Mouse (Mus musculus) heart, adult 11 months (tissue): ENCODE measurements around the gene Olfr1247.
"Not testable (repeated sequence)": the region's sequence is repeated elsewhere in the genome, so short reads cannot be mapped to it uniquely, and the experiment has no call there.

ENCODE experiments used
- DNase-seq: peaks from one replicate; pipeline ENCODE4 v3.0.0; 2022

Gene Olfr1247

DNA sequence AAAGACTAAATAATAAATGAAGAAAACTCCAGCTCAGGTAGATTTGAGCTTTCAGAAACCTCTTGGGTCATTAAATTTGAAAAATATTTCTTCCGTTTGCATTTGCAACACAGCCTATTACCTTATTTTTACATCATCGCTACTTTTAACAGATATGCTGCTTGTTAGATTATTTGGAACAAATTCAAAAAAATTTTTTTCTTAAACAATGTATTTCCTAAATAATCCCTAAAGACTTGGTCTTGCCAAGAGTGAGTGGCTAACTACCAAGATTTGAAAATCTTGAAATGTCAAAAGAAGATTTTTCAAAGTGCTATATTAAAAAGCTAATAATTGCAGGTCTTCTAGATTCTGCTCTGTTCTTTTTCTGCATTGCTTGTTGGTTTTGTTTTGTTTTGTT, at the start of gene Olfr1247:
Olfr1247 (minus strand) TSS at position 101 of the 400 bp plus-strand sequence.
- no peak for DNase-seq

DNA sequence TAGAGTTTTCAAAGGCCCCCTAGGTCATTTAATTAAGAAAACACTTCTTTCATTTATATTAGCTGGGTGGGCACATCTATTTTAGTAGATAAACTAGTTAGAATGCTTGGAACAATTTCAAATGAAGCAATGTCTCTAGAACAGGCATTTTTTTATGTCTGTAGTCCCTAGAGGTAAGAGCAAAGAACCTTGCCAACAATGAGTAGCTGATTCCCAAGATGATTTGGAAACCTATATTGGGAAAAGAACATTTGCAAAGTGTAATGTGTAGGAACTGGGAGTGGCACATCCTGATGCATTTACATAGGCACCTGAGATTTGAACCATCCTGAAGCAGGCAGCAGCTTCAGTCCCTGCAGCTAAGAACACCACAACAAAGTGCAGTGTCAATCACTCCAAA, 47.4 kb upstream of the Olfr1247 start, which contains the start of gene Olfr1250:
Olfr1250 (minus strand) TSS at position 101 of the 400 bp plus-strand sequence.
- DNase-seq = no peak

GRCm38 (mm10) chr2:89634883-89635282, 21.0 kb upstream of the Olfr1247 start, which contains the start of gene Olfr1249:
Olfr1249 (minus strand) TSS chr2:89634983.
- DNase-seq = no peak

GRCm38 (mm10) chr2:89618145-89618544, 4.2 kb upstream of the Olfr1247 start, which contains the start of gene Olfr1248:
Olfr1248 (minus strand) TSS chr2:89618245.
- DNase-seq = not testable (repeated sequence)

- DNase-seq = no peak
These were observed 20.9 kb downstream of the Olfr1247 start, which contains the start of gene Olfr1246 for GRCm38 (mm10) chr2:89593057-89593456. Olfr1246 (minus strand) TSS chr2:89593157.

DNA sequence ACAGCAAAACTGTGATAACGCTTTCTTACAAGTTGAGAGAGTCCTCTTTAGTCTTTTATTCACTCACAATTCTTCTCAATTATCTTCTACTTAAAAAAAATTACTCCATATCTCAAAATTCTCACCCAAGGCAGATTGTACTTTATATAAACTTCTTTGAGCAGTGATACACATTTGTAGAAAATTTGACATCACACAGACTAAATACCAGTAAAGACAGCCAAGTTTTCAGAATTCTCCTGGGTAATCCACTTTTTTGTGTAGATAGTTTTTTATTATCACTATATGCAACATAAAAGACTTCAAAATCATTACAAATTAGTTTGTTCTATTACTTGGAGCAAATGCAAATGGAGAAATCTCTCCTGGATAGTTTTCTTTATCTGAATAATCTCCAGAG, 35.6 kb downstream of the Olfr1247 start, which contains the start of gene Olfr1245:
Olfr1245 (minus strand) TSS at position 101 of the 400 bp plus-strand sequence.
- DNase-seq = no peak

DNA sequence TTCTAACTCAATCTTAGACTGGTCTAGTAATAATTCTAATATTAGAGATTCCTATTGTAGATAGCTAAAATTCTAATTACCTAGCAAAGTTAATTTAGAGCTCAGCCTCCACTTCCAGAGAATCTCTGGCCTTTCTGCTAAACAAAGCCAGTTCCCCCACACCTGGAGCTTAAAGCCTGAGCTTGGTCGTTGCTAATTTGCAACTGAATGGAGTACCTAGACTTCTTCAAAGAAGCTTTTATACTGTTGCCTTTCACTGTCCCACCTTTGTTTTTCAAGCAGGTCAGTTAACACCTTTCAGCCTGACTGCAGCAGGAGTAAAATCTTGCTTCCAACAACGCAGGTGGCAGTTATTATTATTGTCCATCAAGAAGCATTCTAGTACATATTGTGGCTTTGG, 51.2 kb downstream of the Olfr1247 start:
- not testable (repeated sequence) for DNase-seq
